Mouse (Mus musculus): Measurements from ENCODE around the gene Necab2. TPM values are rescaled to one million over a fixed set of nuclear protein-coding genes. Genes with fewer than 3 reads are reported as not detected.

Necab2 gene
- polyA plus RNA-seq, 1 experiment from 2014 or later: 45.7 TPM

GRCm38 (mm10) chr8:119412037-119412734 is 34.3 kb upstream of the Necab2 start:
- Histone ChIP-seq H3K4me1 (ENCODE audit: control insufficient read depth, insufficient read depth, low read length) (no peaks in the 10 kb centered on the region), H3K9me3 (ENCODE audit: control insufficient read depth, low read length) (no peaks in the 10 kb centered on the region), H3K4me2 (ENCODE audit: low read length) (no peak overlapping the region), H3K36me3 (ENCODE audit: control insufficient read depth, insufficient read depth, low read length) (peaks cover 42% of the 10 kb centered on the region), H3K27me3 (ENCODE audit: control insufficient read depth, insufficient read depth, low read length) (no peaks in the 10 kb centered on the region), H3K9ac (replicated peaks; ENCODE audit: low read length) (no peak overlapping the region), H3K27ac (replicated peaks; ENCODE audit: low read depth, low read length) (no peak overlapping the region), H3K4me3 (replicated peaks; ENCODE audit: low read depth, low read length) (no peak overlapping the region)
- DNase-seq: no peak
- 56% methylated on average over 10 of the region's 10 CpGs for WGBS
- ATAC-seq (ENCODE audit: low FRiP score, low TSS enrichment): no peak

GRCm38 (mm10) chr8:119412735-119413498 is 33.6 kb upstream of the Necab2 start:
- Histone ChIP-seq H3K27ac (replicated peaks; ENCODE audit: low read depth, low read length) (no peak overlapping the region), H3K4me1 (ENCODE audit: control insufficient read depth, insufficient read depth, low read length) (no peaks in the 10 kb centered on the region), H3K27me3 (ENCODE audit: control insufficient read depth, insufficient read depth, low read length) (no peaks in the 10 kb centered on the region), H3K4me3 (replicated peaks; ENCODE audit: low read depth, low read length) (no peak overlapping the region), H3K4me2 (ENCODE audit: low read length) (peak overlapping the region; percentile 38), H3K9me3 (ENCODE audit: control insufficient read depth, low read length) (no peaks in the 10 kb centered on the region), H3K9ac (replicated peaks; ENCODE audit: low read length) (no peak overlapping the region), H3K36me3 (ENCODE audit: control insufficient read depth, insufficient read depth, low read length) (peaks cover 35% of the 10 kb centered on the region)
- ATAC-seq (ENCODE audit: low FRiP score, low TSS enrichment): no peak; the same call in 1 of the 2 replicates
- peak; percentile 92 for DNase-seq
- 13% methylated on average over 18 of the region's 18 CpGs for WGBS

- no peak overlapping the region for H3K4me3 ChIP-seq (replicated peaks; ENCODE audit: low read depth, low read length)
- no peaks in the 10 kb centered on the region for H3K27me3 ChIP-seq (ENCODE audit: control insufficient read depth, insufficient read depth, low read length)
- no peak overlapping the region for H3K9ac ChIP-seq (replicated peaks; ENCODE audit: low read length)
- no peak overlapping the region for H3K27ac ChIP-seq (replicated peaks; ENCODE audit: low read depth, low read length)
- WGBS: 87% methylated on average over 10 of the region's 10 CpGs
- H3K36me3 ChIP-seq (ENCODE audit: control insufficient read depth, insufficient read depth, low read length): peaks cover 28% of the 10 kb centered on the region
- no peak overlapping the region for H3K4me2 ChIP-seq (ENCODE audit: low read length)
- ATAC-seq (ENCODE audit: low FRiP score, low TSS enrichment): no peak
- H3K9me3 ChIP-seq (ENCODE audit: control insufficient read depth, low read length): no peaks in the 10 kb centered on the region
- H3K4me1 ChIP-seq (ENCODE audit: control insufficient read depth, insufficient read depth, low read length): no peaks in the 10 kb centered on the region
- DNase-seq: no peak
Measured at GRCm38 (mm10) chr8:119413605-119414004, 32.9 kb upstream of the Necab2 start.

- ATAC-seq (ENCODE audit: low FRiP score, low TSS enrichment) (no peak), DNase-seq (no peak)
- WGBS: 79% methylated on average over 7 of the region's 7 CpGs
- Histone ChIP-seq H3K27ac (replicated peaks; ENCODE audit: low read depth, low read length) (no peak overlapping the region), H3K9me3 (ENCODE audit: control insufficient read depth, low read length) (no peaks in the 10 kb centered on the region), H3K4me2 (ENCODE audit: low read length) (no peak overlapping the region), H3K4me1 (ENCODE audit: control insufficient read depth, insufficient read depth, low read length) (no peaks in the 10 kb centered on the region), H3K9ac (replicated peaks; ENCODE audit: low read length) (no peak overlapping the region), H3K36me3 (ENCODE audit: control insufficient read depth, insufficient read depth, low read length) (no peaks in the 10 kb centered on the region), H3K27me3 (ENCODE audit: control insufficient read depth, insufficient read depth, low read length) (no peaks in the 10 kb centered on the region), H3K4me3 (replicated peaks; ENCODE audit: low read depth, low read length) (no peak overlapping the region)
Measured at GRCm38 (mm10) chr8:119420318-119420717, 26.2 kb upstream of the Necab2 start.

GRCm38 (mm10) chr8:119421603-119422122 is 24.9 kb upstream of the Necab2 start:
- Histone ChIP-seq H3K9me3 (ENCODE audit: control insufficient read depth, low read length) (no peaks in the 10 kb centered on the region), H3K4me1 (ENCODE audit: control insufficient read depth, insufficient read depth, low read length) (no peaks in the 10 kb centered on the region), H3K4me2 (ENCODE audit: low read length) (no peak overlapping the region), H3K27ac (replicated peaks; ENCODE audit: low read depth, low read length) (no peak overlapping the region), H3K27me3 (ENCODE audit: control insufficient read depth, insufficient read depth, low read length) (no peaks in the 10 kb centered on the region), H3K4me3 (replicated peaks; ENCODE audit: low read depth, low read length) (no peak overlapping the region), H3K9ac (replicated peaks; ENCODE audit: low read length) (no peak overlapping the region; the same call in 1 of the 2 replicates), H3K36me3 (ENCODE audit: control insufficient read depth, insufficient read depth, low read length) (no peaks in the 10 kb centered on the region)
- 51% methylated on average over 9 of the region's 9 CpGs for WGBS
- ATAC-seq (ENCODE audit: low FRiP score, low TSS enrichment) (no peak), DNase-seq (no peak)

GRCm38 (mm10) chr8:119422123-119422711 is 24.3 kb upstream of the Necab2 start:
- H3K4me3 ChIP-seq (replicated peaks; ENCODE audit: low read depth, low read length): no peak overlapping the region
- no peaks in the 10 kb centered on the region for H3K9me3 ChIP-seq (ENCODE audit: control insufficient read depth, low read length)
- no peaks in the 10 kb centered on the region for H3K27me3 ChIP-seq (ENCODE audit: control insufficient read depth, insufficient read depth, low read length)
- no peaks in the 10 kb centered on the region for H3K36me3 ChIP-seq (ENCODE audit: control insufficient read depth, insufficient read depth, low read length)
- H3K4me1 ChIP-seq (ENCODE audit: control insufficient read depth, insufficient read depth, low read length): no peaks in the 10 kb centered on the region
- H3K4me2 ChIP-seq (ENCODE audit: low read length): no peak overlapping the region
- ATAC-seq (ENCODE audit: low FRiP score, low TSS enrichment) (no peak), DNase-seq (no peak)
- WGBS: 58% methylated on average over 9 of the region's 9 CpGs
- no peak overlapping the region for H3K9ac ChIP-seq (replicated peaks; ENCODE audit: low read length)
- H3K27ac ChIP-seq (replicated peaks; ENCODE audit: low read depth, low read length): no peak overlapping the region

- Histone ChIP-seq H3K4me2 (ENCODE audit: low read length) (no peak overlapping the region), H3K4me3 (replicated peaks; ENCODE audit: low read depth, low read length) (no peak overlapping the region), H3K4me1 (ENCODE audit: control insufficient read depth, insufficient read depth, low read length) (no peaks in the 10 kb centered on the region), H3K9me3 (ENCODE audit: control insufficient read depth, low read length) (no peaks in the 10 kb centered on the region), H3K27me3 (ENCODE audit: control insufficient read depth, insufficient read depth, low read length) (no peaks in the 10 kb centered on the region), H3K36me3 (ENCODE audit: control insufficient read depth, insufficient read depth, low read length) (no peaks in the 10 kb centered on the region), H3K27ac (replicated peaks; ENCODE audit: low read depth, low read length) (no peak overlapping the region), H3K9ac (replicated peaks; ENCODE audit: low read length) (no peak overlapping the region)
- 80% methylated on average over 9 of the region's 9 CpGs for WGBS
- ATAC-seq (ENCODE audit: low FRiP score, low TSS enrichment) (no peak), DNase-seq (no peak)
Measured at GRCm38 (mm10) chr8:119423631-119424141, 22.8 kb upstream of the Necab2 start.

GRCm38 (mm10) chr8:119424199-119424733 is 22.3 kb upstream of the Necab2 start:
- no peak overlapping the region for H3K9ac ChIP-seq (replicated peaks; ENCODE audit: low read length)
- no peaks in the 10 kb centered on the region for H3K36me3 ChIP-seq (ENCODE audit: control insufficient read depth, insufficient read depth, low read length)
- H3K9me3 ChIP-seq (ENCODE audit: control insufficient read depth, low read length): no peaks in the 10 kb centered on the region
- H3K27me3 ChIP-seq (ENCODE audit: control insufficient read depth, insufficient read depth, low read length): no peaks in the 10 kb centered on the region
- no peak overlapping the region for H3K4me2 ChIP-seq (ENCODE audit: low read length)
- DNase-seq (no peak), ATAC-seq (ENCODE audit: low FRiP score, low TSS enrichment) (no peak)
- H3K27ac ChIP-seq (replicated peaks; ENCODE audit: low read depth, low read length): no peak overlapping the region
- H3K4me1 ChIP-seq (ENCODE audit: control insufficient read depth, insufficient read depth, low read length): no peaks in the 10 kb centered on the region
- WGBS: 91% methylated on average over 10 of the region's 10 CpGs
- H3K4me3 ChIP-seq (replicated peaks; ENCODE audit: low read depth, low read length): no peak overlapping the region
